Mouse (Mus musculus) heart, adult 2 months (tissue): ENCODE measurements around the gene Ankdd1b. TPM values are rescaled to one million over a fixed set of nuclear protein-coding genes. Genes with fewer than 3 reads are reported as not detected.

Source experiments
- DNase-seq, 2 experiments: peaks; one replicate each; pipeline ENCODE4 v3.0.0; 2021
- H3K27ac ChIP-seq: fragments of 200-600 bp; 2 replicates; pipeline ENCODE4 v1.8.1; 2022
- H3K27me3 ChIP-seq: fragments of 200-500 bp; 2 replicates; pipeline ENCODE4 v1.6.1; 2012; ENCODE audit warnings: mild to moderate bottlenecking, low read length, inconsistent platforms, mixed read lengths; ENCODE audit not compliant: control insufficient read depth, insufficient read depth
- H3K36me3 ChIP-seq: fragments of 200-500 bp; 2 replicates; pipeline ENCODE4 v1.6.1; 2012; ENCODE audit warnings: low read length, inconsistent platforms; ENCODE audit not compliant: control insufficient read depth, insufficient read depth
- H3K4me1 ChIP-seq: fragments of 200-500 bp; 2 replicates; pipeline ENCODE4 v1.6.1; 2011; ENCODE audit warnings: low read length; ENCODE audit not compliant: control insufficient read depth, insufficient read depth
- H3K4me3 ChIP-seq: fragments of 200-600 bp; 2 replicates; pipeline ENCODE4 v1.8.1; 2022
- H3K79me2 ChIP-seq: fragments of 200-500 bp; replicated peaks from 2 replicates; pipeline ENCODE4 v1.6.1; 2012; ENCODE audit warnings: mild to moderate bottlenecking, inconsistent platforms, low read length, moderate library complexity, mixed read lengths; ENCODE audit not compliant: control insufficient read depth, insufficient read depth
- H3K9ac ChIP-seq: fragments of 200-500 bp; 2 replicates; pipeline ENCODE4 v1.6.1; 2012; ENCODE audit warnings: low read depth, mild to moderate bottlenecking, control low read depth, inconsistent platforms, low read length, mixed read lengths
- CTCF ChIP-seq: fragments of 200-600 bp; IDR thresholded peaks from 2 replicates; pipeline ENCODE4 v1.8.1; 2022; ENCODE audit warnings: antibody characterized with exemption, mild to moderate bottlenecking, moderate library complexity
- EP300 ChIP-seq: fragments of 200-500 bp; IDR thresholded peaks from 2 replicates; pipeline ENCODE4 v1.6.1; 2011; ENCODE audit warnings: low read depth, low read length, control low read depth; ENCODE audit not compliant: insufficient read depth
- POLR2A ChIP-seq: fragments of 200-500 bp; IDR thresholded peaks from 2 replicates; pipeline ENCODE4 v1.6.1; 2011; ENCODE audit warnings: mild to moderate bottlenecking, low read depth, low read length, control low read depth; ENCODE audit not compliant: insufficient read depth
- WGBS: fragments of 180-500 bp; shearing (Covaris S2); methylation state at CpG from one replicate; pipeline ENCODE4 v1.1.7; 2018; 5-methylcytosine and 5-hydroxymethylcytosine counted together
- intact Hi-C: fragments of 180-260 bp; cut with DNase I; formaldehyde crosslinking; loops from one replicate; pipeline ENCODE4 v1.15.1; 2025
- polyA plus RNA-seq: library from polyadenylated mRNA; depleted of rRNA; stranded (reverse); fragments of >200 nt; gene quantifications from 2 replicates; pipeline ENCODE4 v1.2.3, GENCODE M21; 2012
- total RNA-seq, 2 experiments: library from RNA; stranded (reverse); gene quantifications; 2 replicates each; pipeline ENCODE4 v1.2.3; 2021

The Ankdd1b gene
- total and polyA plus RNA-seq, 3 experiments = 0.26 to 0.45 (median 0.41) TPM

- no peak overlapping the region for H3K4me3 ChIP-seq
- no peaks in the 10 kb centered on the region for H3K79me2 ChIP-seq
- no peak overlapping the region for H3K9ac ChIP-seq
- no peak for DNase-seq
- WGBS = 64% methylated on average over 5 of the region's 5 CpGs
- no peaks in the 10 kb centered on the region for H3K27me3 ChIP-seq
- H3K27ac ChIP-seq = no peak overlapping the region
- TF ChIP-seq EP300 = no peak
- TF ChIP-seq CTCF = no peak
- no peak for TF ChIP-seq POLR2A
- intact Hi-C loops = no loop called here
- H3K4me1 ChIP-seq = no peaks in the 10 kb centered on the region
- H3K36me3 ChIP-seq = no peaks in the 10 kb centered on the region
Measured at GRCm38 (mm10) chr13:96465315-96465714, 5.7 kb downstream of the Ankdd1b start.

- 86% methylated on average over 1 of the region's 1 CpGs for WGBS
- H3K36me3 ChIP-seq = no peaks in the 10 kb centered on the region
- no peak overlapping the region for H3K27ac ChIP-seq
- no peaks in the 10 kb centered on the region for H3K27me3 ChIP-seq
- no peaks in the 10 kb centered on the region for H3K79me2 ChIP-seq
- H3K4me3 ChIP-seq = no peak overlapping the region
- no peak overlapping the region for H3K9ac ChIP-seq
- no peak for DNase-seq
- no peak for TF ChIP-seq POLR2A
- intact Hi-C loops = no loop called here
- no peaks in the 10 kb centered on the region for H3K4me1 ChIP-seq
Measured at GRCm38 (mm10) chr13:96462644-96463043, 8.4 kb downstream of the Ankdd1b start.

GRCm38 (mm10) chr13:96458606-96459005 is 12.4 kb downstream of the Ankdd1b start:
- Histone ChIP-seq H3K36me3 (no peaks in the 10 kb centered on the region), H3K4me3 (no peak overlapping the region), H3K27ac (no peak overlapping the region), H3K4me1 (no peaks in the 10 kb centered on the region), H3K79me2 (no peaks in the 10 kb centered on the region), H3K9ac (no peak overlapping the region), H3K27me3 (no peaks in the 10 kb centered on the region)
- no peak for DNase-seq
- TF ChIP-seq POLR2A (no peak), EP300 (no peak), CTCF (no peak)
- intact Hi-C loops = no loop called here
- 73% methylated on average over 4 of the region's 4 CpGs for WGBS

GRCm38 (mm10) chr13:96458018-96458417 is 13.0 kb downstream of the Ankdd1b start:
- H3K27ac ChIP-seq = no peak overlapping the region
- 52% methylated on average over 5 of the region's 5 CpGs for WGBS
- DNase-seq = no peak
- no peak overlapping the region for H3K9ac ChIP-seq
- intact Hi-C loops = no loop called here
- no peaks in the 10 kb centered on the region; the same call in 1 of the 2 replicates for H3K4me1 ChIP-seq
- no peak overlapping the region for H3K4me3 ChIP-seq
- TF ChIP-seq POLR2A (no peak), CTCF (no peak), EP300 (no peak)
- no peaks in the 10 kb centered on the region for H3K36me3 ChIP-seq
- H3K79me2 ChIP-seq = no peaks in the 10 kb centered on the region
- no peaks in the 10 kb centered on the region for H3K27me3 ChIP-seq

GRCm38 (mm10) chr13:96457566-96457965 is 13.4 kb downstream of the Ankdd1b start:
- no peak for TF ChIP-seq EP300
- TF ChIP-seq POLR2A = no peak
- TF ChIP-seq CTCF = no peak

GRCm38 (mm10) chr13:96454288-96454687 is 16.7 kb downstream of the Ankdd1b start:
- peak in 1 of 2 experiments; percentile 20 for DNase-seq
- WGBS = 45% methylated on average over 3 of the region's 3 CpGs
- Histone ChIP-seq H3K9ac (no peak overlapping the region), H3K4me1 (peaks cover 2% of the 10 kb centered on the region), H3K27ac (no peak overlapping the region), H3K27me3 (no peaks in the 10 kb centered on the region), H3K36me3 (no peaks in the 10 kb centered on the region), H3K79me2 (no peaks in the 10 kb centered on the region), H3K4me3 (no peak overlapping the region)
- TF ChIP-seq CTCF = no peak
- no peak for TF ChIP-seq POLR2A
- no peak for TF ChIP-seq EP300
- intact Hi-C loops = no loop called here

More at GRCm38 (mm10) chr13:96457566-96457965, 13.4 kb downstream of the Ankdd1b start:
- H3K79me2 ChIP-seq = no peaks in the 10 kb centered on the region
- no peak overlapping the region for H3K9ac ChIP-seq
- no peak overlapping the region for H3K4me3 ChIP-seq
- intact Hi-C loops = no loop called here
- no peak for DNase-seq
- no peaks in the 10 kb centered on the region; the same call in 1 of the 2 replicates for H3K4me1 ChIP-seq
- WGBS = 77% methylated on average over 5 of the region's 5 CpGs
- H3K27me3 ChIP-seq = no peaks in the 10 kb centered on the region
- no peaks in the 10 kb centered on the region for H3K36me3 ChIP-seq
- no peak overlapping the region for H3K27ac ChIP-seq

- DNase-seq = no peak
- TF ChIP-seq EP300 (no peak), CTCF (no peak), POLR2A (no peak)
- Histone ChIP-seq H3K27me3 (no peaks in the 10 kb centered on the region), H3K9ac (no peak overlapping the region), H3K27ac (no peak overlapping the region), H3K79me2 (no peaks in the 10 kb centered on the region), H3K4me1 (peaks cover 2% of the 10 kb centered on the region), H3K4me3 (no peak overlapping the region), H3K36me3 (no peaks in the 10 kb centered on the region)
- 87% methylated on average over 3 of the region's 3 CpGs for WGBS
- intact Hi-C loops = no loop called here
Measured at GRCm38 (mm10) chr13:96452621-96453020, 18.4 kb downstream of the Ankdd1b start.
